ENCODE assay signal across 21 mouse cellular contexts in the genomic region with DNA sequence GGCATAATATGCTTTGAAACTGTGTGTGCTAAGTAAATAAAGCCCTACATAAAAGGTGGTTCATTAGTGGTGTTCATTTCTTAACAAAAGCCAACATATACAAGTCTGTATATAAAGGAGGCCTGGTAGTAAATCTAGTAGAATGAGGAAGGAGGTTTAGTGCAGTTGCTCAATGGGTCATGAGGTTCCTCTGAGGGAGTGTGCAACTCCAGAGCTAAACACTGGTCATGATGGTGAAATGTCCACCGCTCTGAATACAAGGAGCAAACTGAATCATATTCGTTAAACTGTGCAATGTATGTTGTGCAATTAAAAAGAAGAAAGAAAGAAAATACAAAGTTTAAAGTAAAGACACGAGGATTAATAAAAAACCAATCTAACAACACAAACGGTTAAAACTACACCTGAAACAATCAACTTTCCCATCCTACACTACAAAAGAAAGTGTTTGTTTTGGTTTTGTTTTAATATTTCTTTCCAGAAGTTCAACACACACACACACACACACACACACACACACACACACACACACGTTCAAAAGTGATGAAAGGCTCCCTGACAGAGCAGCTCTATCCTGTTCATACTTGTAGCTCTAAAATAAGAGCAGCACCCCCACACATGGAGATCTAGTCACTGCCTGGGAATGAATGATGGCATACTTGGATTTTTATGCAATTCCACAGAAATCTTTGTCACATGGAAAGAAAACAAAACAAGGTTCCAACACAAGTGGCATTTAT. TPM values are rescaled to one million over a fixed set of nuclear protein-coding genes. Genes with fewer than 3 reads are reported as not detected.
A peak's percentile ranks its signal among the peaks of the same experiment; 100 is the strongest.
DNase-seq lines count a peak whose midpoint lies in the region; ATAC-seq and TF ChIP-seq lines count a peak whose summit lies in the region.
"Had no signal": no experiment of that assay in that cellular context is flagged by ENCODE, and none has a peak within 500 bp of the region (broad histone marks: within the 10 kb centered on the region; RNA-seq: fewer than 3 reads in every experiment).

No protein-coding gene starts in this region.

- H3K79me2 ChIP-seq in liver, adult 2 months (ENCODE audit: control insufficient read depth, insufficient read depth, low read length), result peaks cover 2% of the 10 kb centered on the region; the same call in 1 of the 2 replicates

- TF ChIP-seq EP300 in liver, postnatal 0 days (IDR thresholded peaks at IDR 0.05; ENCODE audit: low read depth), result peak; percentile 42; the same call in 1 of the 2 replicates

- no peak for TF ChIP-seq CTCF in liver, adult 2 months (IDR thresholded peaks at IDR 0.05; ENCODE audit: low read depth, low read length)
- no peak for TF ChIP-seq CTCF in bone marrow macrophage, adult 2 months (IDR thresholded peaks at IDR 0.05; ENCODE audit: low read depth, low read length)
- TF ChIP-seq CTCF in liver, postnatal 0 days (IDR thresholded peaks at IDR 0.05; ENCODE audit: low read depth), result no peak

- no peaks in the 10 kb centered on the region for H3K9me3 ChIP-seq in liver, embryonic 11.5 days (ENCODE audit: control insufficient read depth, low read length)
- no peaks in the 10 kb centered on the region for H3K9me3 ChIP-seq in liver, postnatal 0 days (ENCODE audit: low read length)
- H3K9me3 ChIP-seq: embryonic facial prominence, embryonic 12.5 days; heart, embryonic 15.5 days; hindbrain, embryonic 13.5 days; limb, embryonic 15.5 days had no signal

- peak; percentile 40 for DNase-seq in liver, adult 2 months (ENCODE audit: extremely low read depth, low read depth, low spot score)
- no peak for DNase-seq in liver, embryonic 11.5 days (ENCODE audit: low spot score)
- DNase-seq in liver, postnatal 0 days, result peak; percentile 24
- DNase-seq in layer of hippocampus, adult 11-12 months (ENCODE audit: low spot score), result no peak
- DNase-seq in left cerebral cortex, adult 9 months (ENCODE audit: low spot score in 2 of 2), result no peak
- DNase-seq: adrenal gland, postnatal 14 days; cerebellum, adult 2 months; forebrain, postnatal 0 days; heart, adult 2 months; layer of hippocampus, adult 9-11 months; right cerebral cortex, postnatal 14 days had no signal

- no peak overlapping the region for H3K4me3 ChIP-seq in liver, adult 2 months (ENCODE audit: insufficient read depth, low read depth, low read length)
- no peak overlapping the region for H3K4me3 ChIP-seq in liver, embryonic 11.5 days (ENCODE audit: low read depth, low read length)
- H3K4me3 ChIP-seq in bone marrow macrophage, adult 2 months (ENCODE audit: insufficient read depth, low read length), result 0 out of 2 replicates have a peak overlapping the region, but pooled peaks have one; percentile 23
- no peak overlapping the region for H3K4me3 ChIP-seq in liver, postnatal 0 days (ENCODE audit: low read depth, low read length)
- H3K4me3 ChIP-seq: embryonic facial prominence, embryonic 12.5 days; heart, adult 2 months; heart, embryonic 15.5 days; hindbrain, embryonic 13.5 days; limb, embryonic 15.5 days; megakaryocyte, embryonic 14.5 days had no signal

- H3K4me2 ChIP-seq in liver, embryonic 11.5 days, result no peak overlapping the region
- H3K4me2 ChIP-seq in liver, postnatal 0 days (ENCODE audit: low read depth, low read length), result no peak overlapping the region
- H3K4me2 ChIP-seq: embryonic facial prominence, embryonic 12.5 days; heart, embryonic 15.5 days; hindbrain, embryonic 13.5 days; limb, embryonic 15.5 days had no signal

- peaks cover 2% of the 10 kb centered on the region; the same call in 1 of the 2 replicates for H3K36me3 ChIP-seq in liver, adult 2 months (ENCODE audit: control insufficient read depth, insufficient read depth, low read length)
- H3K36me3 ChIP-seq in liver, embryonic 11.5 days (ENCODE audit: control insufficient read depth, insufficient read depth, low read length), result no peaks in the 10 kb centered on the region
- no peaks in the 10 kb centered on the region for H3K36me3 ChIP-seq in liver, postnatal 0 days (replicated peaks; ENCODE audit: insufficient read depth, low read length)
- H3K36me3 ChIP-seq: embryonic facial prominence, embryonic 12.5 days; heart, embryonic 15.5 days; hindbrain, embryonic 13.5 days; limb, embryonic 15.5 days had no signal

- no peak overlapping the region for H3K9ac ChIP-seq in liver, adult 2 months (ENCODE audit: low read depth, low read length)
- no peak overlapping the region for H3K9ac ChIP-seq in liver, embryonic 11.5 days (ENCODE audit: low read depth, low read length)
- H3K9ac ChIP-seq in liver, postnatal 0 days (replicated peaks), result no peak overlapping the region
- H3K9ac ChIP-seq: embryonic facial prominence, embryonic 12.5 days; forebrain, postnatal 0 days; heart, embryonic 15.5 days; hindbrain, embryonic 13.5 days; limb, embryonic 15.5 days had no signal

- no peaks in the 10 kb centered on the region for H3K4me1 ChIP-seq in liver, adult 2 months (ENCODE audit: control insufficient read depth, insufficient read depth, low read length)
- H3K4me1 ChIP-seq in liver, embryonic 11.5 days (replicated peaks; ENCODE audit: control insufficient read depth, insufficient read depth, low read length), result no peaks in the 10 kb centered on the region
- peaks cover 35% of the 10 kb centered on the region for H3K4me1 ChIP-seq in bone marrow macrophage, adult 2 months (ENCODE audit: control insufficient read depth, insufficient read depth, low read length)
- H3K4me1 ChIP-seq in liver, postnatal 0 days (ENCODE audit: insufficient read depth), result no peaks in the 10 kb centered on the region
- H3K4me1 ChIP-seq: embryonic facial prominence, embryonic 12.5 days; heart, embryonic 15.5 days; hindbrain, embryonic 13.5 days; limb, embryonic 15.5 days had no signal

- ATAC-seq in liver, embryonic 11.5 days (replicated peaks; ENCODE audit: low FRiP score), result no peak
- ATAC-seq in liver, postnatal 0 days, result peak; percentile 85
- ATAC-seq in monocyte, adult 5-6 weeks (replicated peaks; ENCODE audit: insufficient number of reproducible peaks, low FRiP score, low TSS enrichment, poor library complexity, severe bottlenecking), result peak; percentile 94
- ATAC-seq: forebrain, postnatal 0 days; midbrain, embryonic 16.5 days had no signal

- no peak for TF ChIP-seq POLR2A in liver, adult 2 months (IDR thresholded peaks at IDR 0.05; ENCODE audit: extremely low read depth, insufficient read depth, low read length)
- TF ChIP-seq POLR2A in bone marrow macrophage, adult 2 months (IDR thresholded peaks at IDR 0.05; ENCODE audit: borderline replicate concordance, low read depth, low read length), result no peak

- H3K27ac ChIP-seq in liver, adult 2 months (replicated peaks; ENCODE audit: insufficient read depth, low read depth, low read length), result no peak overlapping the region
- no peak overlapping the region for H3K27ac ChIP-seq in liver, embryonic 11.5 days (ENCODE audit: low read depth, low read length)
- peak overlapping the region; percentile 94 for H3K27ac ChIP-seq in bone marrow macrophage, adult 2 months (ENCODE audit: insufficient read depth, low read depth, low read length)
- peak overlapping the region; percentile 55 for H3K27ac ChIP-seq in liver, postnatal 0 days (ENCODE audit: low read depth)
- H3K27ac ChIP-seq: embryonic facial prominence, embryonic 12.5 days; heart, adult 2 months; heart, embryonic 15.5 days; hindbrain, embryonic 13.5 days; kidney, postnatal 0 days; limb, embryonic 15.5 days had no signal

- 64% methylated on average over 5 of the region's 5 CpGs for WGBS in liver, adult 2 months
- 68% methylated on average over 5 of the region's 5 CpGs for WGBS in liver, embryonic 11.5 days
- WGBS in liver, postnatal 0 days (ENCODE audit: insufficient replicate concordance), result 59% methylated on average over 5 of the region's 5 CpGs

- H3K27me3 ChIP-seq in liver, adult 2 months (ENCODE audit: control insufficient read depth, insufficient read depth, low read length), result no peaks in the 10 kb centered on the region
- no peaks in the 10 kb centered on the region for H3K27me3 ChIP-seq in liver, embryonic 11.5 days (replicated peaks; ENCODE audit: control insufficient read depth, insufficient read depth, low read length)
- H3K27me3 ChIP-seq in liver, postnatal 0 days (ENCODE audit: insufficient read depth, low read length), result no peaks in the 10 kb centered on the region
- H3K27me3 ChIP-seq: embryonic facial prominence, embryonic 12.5 days; heart, embryonic 15.5 days; hindbrain, embryonic 13.5 days; limb, embryonic 15.5 days; megakaryocyte, embryonic 14.5 days had no signal

RNA-seq across cellular contexts. Expression of a gene that starts 11.9 kb away (rescaled TPM):
- 16.0 and 23.5 TPM in 2 replicates for total RNA-seq in liver, adult 2 months (2014; rRNA removed)
- polyA plus RNA-seq in liver, adult 2 months (2012; rRNA removed), result 3.8 and 4.7 TPM in 2 replicates
- 0.40 and 0.44 TPM in 2 replicates for polyA plus RNA-seq in liver, embryonic 11.5 days (2014; fragmentation: Nextera tagmentation; extraction: Ambion mirVana)
- polyA plus RNA-seq in bone marrow macrophage, adult 2 months (2012; ENCODE audit: insufficient read depth, insufficient read length, missing spikeins), result 6.1 and 7.0 TPM in 2 replicates
- 1.6 and 2.0 TPM in 2 replicates for polyA plus RNA-seq in liver, postnatal 0 days (2015; fragmentation: Nextera tagmentation; extraction: Ambion mirVana)
- 131 to 211 TPM (median 188 TPM) in 3 replicates for total RNA-seq in monocyte, adult 5-6 weeks (2017)
- polyA plus RNA-seq: neural tube, embryonic 11.5 days had no signal

Comparison
In these comparisons a context has a peak if more than half of its experiments do, and no peak if none do; other contexts are left out.
1. DNase-seq: peak in liver, adult 2 months (single experiment) and liver, postnatal 0 days (single experiment); none in liver, embryonic 11.5 days (single experiment), layer of hippocampus, adult 11-12 months (single experiment) and left cerebral cortex, adult 9 months (0 of 2).
2. H3K27ac ChIP-seq: peak in bone marrow macrophage, adult 2 months (single experiment) and liver, postnatal 0 days (single experiment); none in liver, adult 2 months (single experiment) and liver, embryonic 11.5 days (single experiment).